Mouse (Mus musculus) spleen, postnatal 0 days (tissue): ENCODE results near the gene Qser1. TPM values are rescaled to one million over a fixed set of nuclear protein-coding genes. Genes with fewer than 3 reads are reported as not detected.

Experiments used
- polyA plus RNA-seq: library from polyadenylated mRNA; unstranded; fragments of >200 nt; fragmentation: Nextera tagmentation; extraction: Ambion mirVana; gene quantifications from 2 replicates; pipeline ENCODE4 v1.2.1, GENCODE M21; 2015

The Qser1 gene
- 3.0 and 3.7 TPM in 2 replicates for polyA plus RNA-seq

GRCm38 (mm10) chr2:104816371-104816827 is at the start of gene Qser1:
Qser1 (minus strand) TSS chr2:104816760.

GRCm38 (mm10) chr2:104849276-104849990 is 32.9 kb upstream of the Qser1 start, which contains the start of gene Prrg4:
Prrg4 (minus strand) TSS chr2:104849876.

GRCm38 (mm10) chr2:104742741-104743064 is 73.9 kb downstream of the Qser1 start, which contains the start of gene Depdc7:
Depdc7 (minus strand) TSS chr2:104742878.

GRCm38 (mm10) chr2:104716279-104716678 is 100.3 kb downstream of the Qser1 start, which contains the start of gene Pin1rt1:
Pin1rt1 (minus strand) TSS chr2:104716379.

DNA sequence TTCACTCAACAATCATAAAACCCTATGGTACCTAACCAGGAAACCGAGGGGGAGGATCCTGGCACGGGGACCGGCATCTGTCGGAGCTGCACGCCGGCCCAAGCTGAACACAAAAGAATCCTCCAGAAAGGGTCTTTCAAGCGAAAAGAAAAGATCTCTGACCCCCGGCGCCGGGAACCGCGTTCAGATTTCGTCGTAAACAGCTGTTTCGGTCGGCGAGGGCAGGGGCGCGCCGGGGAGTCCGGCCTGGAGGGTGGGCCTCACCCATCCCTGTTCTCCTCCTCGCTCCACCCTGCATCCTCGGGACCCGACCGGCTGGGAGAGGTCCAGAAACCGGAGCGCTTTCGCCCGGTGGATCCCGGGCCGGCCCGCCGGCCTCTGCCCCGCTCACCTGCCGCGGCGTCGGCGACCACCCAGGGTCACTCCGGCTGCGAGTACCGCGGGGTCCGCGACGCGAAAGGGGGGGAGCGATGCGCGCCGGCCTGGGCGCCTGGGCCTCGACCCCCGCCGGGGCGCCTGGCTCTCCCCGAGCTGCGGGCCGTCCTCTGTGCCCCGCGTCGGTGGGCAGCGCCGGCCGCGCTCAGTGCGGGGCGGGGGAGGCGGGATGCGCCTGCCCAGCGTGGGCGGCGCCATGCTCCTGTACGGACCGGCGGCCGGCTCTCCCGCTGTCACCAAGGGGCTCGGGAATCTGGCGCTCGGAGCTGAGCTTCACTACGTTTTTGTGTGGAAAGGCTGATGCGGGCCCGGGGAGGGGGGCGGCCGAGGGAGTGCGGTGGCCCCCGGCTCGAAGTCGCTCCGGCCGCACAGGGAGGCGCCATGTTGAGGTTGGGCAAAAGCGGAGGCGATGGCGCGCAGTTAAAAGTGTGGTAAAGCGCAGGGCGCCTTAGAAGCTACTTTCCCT is 104.7 kb downstream of the Qser1 start, which contains the start of gene Tcp11l1:
TSS of gene Tcp11l1 (minus strand) at position 585 of the 901 bp plus-strand sequence.

Other genes starting within 250 kb of the Qser1 start
- 36.4 and 37.1 TPM in 2 replicates for gene Cstf3, start 226.2 kb downstream of the Qser1 start, polyA plus RNA-seq
- gene Tcp11l1, start 104.6 kb downstream of the Qser1 start, polyA plus RNA-seq = 10.3 and 13.8 TPM in 2 replicates
- gene Pin1rt1, start 100.4 kb downstream of the Qser1 start, polyA plus RNA-seq = not detected in 2 replicates
- gene Depdc7, start 73.9 kb downstream of the Qser1 start, polyA plus RNA-seq = 1.9 and 2.2 TPM in 2 replicates
- 0.49 and 0.72 TPM in 2 replicates for gene Prrg4, start 33.1 kb upstream of the Qser1 start, polyA plus RNA-seq
- gene Ccdc73, start 51.0 kb upstream of the Qser1 start, polyA plus RNA-seq = 7.6 and 8.3 TPM in 2 replicates
- 231 and 236 TPM in 2 replicates for gene Eif3m, start 200.3 kb upstream of the Qser1 start, polyA plus RNA-seq